Mouse (Mus musculus) kidney, postnatal 0 days (tissue): ENCODE data around the gene Sds. TPM values are rescaled to one million over a fixed set of nuclear protein-coding genes. Genes with fewer than 3 reads are reported as not detected.

ENCODE experiments used
- ATAC-seq: fragments of 200-750 bp; cut with Nextera tagmentation; replicated peaks from 2 replicates; pipeline ENCODE4 v1.8.0; 2017; ENCODE audit warnings: low read depth, moderate number of reproducible peaks, moderate TSS enrichment, moderate library complexity; ENCODE audit not compliant: low FRiP score
- DNase-seq: peaks from one replicate; pipeline ENCODE4 v3.0.0-alpha.2; 2016; ENCODE audit warnings: low spot score
- H3K27ac ChIP-seq: fragments of 300-500 bp; sonication (generic); 2 replicates; pipeline ENCODE4 v1.5.1; 2014; ENCODE audit warnings: mild to moderate bottlenecking
- H3K27me3 ChIP-seq: fragments of 300-500 bp; sonication (generic); 2 replicates; pipeline ENCODE4 v1.6.1; 2014; ENCODE audit warnings: low read length, mixed read lengths; ENCODE audit not compliant: insufficient read depth
- H3K36me3 ChIP-seq: fragments of 300-500 bp; sonication (generic); 2 replicates; pipeline ENCODE4 v1.6.1; 2014; ENCODE audit warnings: low read length, mixed read lengths; ENCODE audit not compliant: insufficient read depth
- H3K4me1 ChIP-seq: fragments of 300-500 bp; sonication (generic); replicated peaks from 2 replicates; pipeline ENCODE4 v1.6.1; 2014; ENCODE audit warnings: antibody characterized with exemption, low read length, mixed read lengths; ENCODE audit not compliant: insufficient read depth
- H3K4me2 ChIP-seq: fragments of 300-500 bp; sonication (generic); 2 replicates; pipeline ENCODE4 v1.6.1; 2014; ENCODE audit warnings: mild to moderate bottlenecking, low read length, moderate library complexity, mixed read lengths
- H3K4me3 ChIP-seq: fragments of 300-500 bp; sonication (generic); replicated peaks from 2 replicates; pipeline ENCODE4 v1.5.1; 2014; ENCODE audit warnings: low read depth, low read length
- H3K9ac ChIP-seq: fragments of 300-500 bp; sonication (generic); 2 replicates; pipeline ENCODE4 v1.6.1; 2014; ENCODE audit warnings: low read depth, low read length
- H3K9me3 ChIP-seq: fragments of 300-500 bp; sonication (generic); replicated peaks from 2 replicates; pipeline ENCODE4 v1.6.1; 2016; ENCODE audit warnings: low read length, inconsistent platforms, mixed read lengths
- CTCF ChIP-seq: IDR thresholded peaks from 2 replicates; pipeline ENCODE4 v1.5.1; 2016; ENCODE audit warnings: antibody characterized with exemption, low read depth, mild to moderate bottlenecking, moderate library complexity
- WGBS: fragments of 180-500 bp; shearing (Covaris S2); extraction: QIAGEN DNeasy Blood & Tissue Kit; methylation state at CpG from one replicate; pipeline ENCODE4 v1.1.7; 2014; 5-methylcytosine and 5-hydroxymethylcytosine counted together
- polyA plus RNA-seq: library from polyadenylated mRNA; unstranded; fragments of >200 nt; fragmentation: Nextera tagmentation; extraction: Ambion mirVana; gene quantifications from 2 replicates; pipeline ENCODE4 v1.2.1, GENCODE M21; 2015

Sds gene
- polyA plus RNA-seq, 1 experiment from 2014 or later, result not detected

- no peak for TF ChIP-seq CTCF
- Histone ChIP-seq H3K4me1 (no peaks in the 10 kb centered on the region), H3K36me3 (no peaks in the 10 kb centered on the region), H3K9ac (no peak overlapping the region), H3K9me3 (no peaks in the 10 kb centered on the region), H3K27me3 (no peaks in the 10 kb centered on the region), H3K4me3 (no peak overlapping the region), H3K4me2 (no peak overlapping the region), H3K27ac (no peak overlapping the region)
- ATAC-seq (no peak), DNase-seq (no peak)
- WGBS, result 55% methylated on average over 5 of the region's 5 CpGs
These were observed 8.0 kb upstream of the Sds start for GRCm38 (mm10) chr5:120468336-120468735.

DNA sequence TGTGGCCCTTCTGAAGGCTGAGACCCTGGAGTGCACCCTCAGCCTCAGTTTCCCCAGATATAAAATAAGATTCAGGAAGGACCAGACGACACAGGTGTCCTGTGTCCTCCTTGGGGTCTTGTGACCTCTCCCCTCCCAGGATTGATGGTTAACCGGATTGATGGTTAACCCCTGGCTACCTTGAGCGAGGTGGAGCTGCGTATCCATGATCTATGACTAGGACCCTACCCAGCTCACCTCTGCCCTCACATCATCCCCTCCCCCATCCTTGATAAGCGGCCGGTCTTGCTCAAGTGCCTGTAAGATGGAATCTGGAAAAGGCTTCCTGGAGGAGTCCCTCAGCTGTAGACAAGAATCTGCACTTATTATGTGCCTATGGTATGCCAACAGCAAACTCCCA is 7.5 kb upstream of the Sds start:
- Histone ChIP-seq H3K9ac (no peak overlapping the region), H3K27ac (no peak overlapping the region), H3K9me3 (no peaks in the 10 kb centered on the region), H3K36me3 (no peaks in the 10 kb centered on the region), H3K4me3 (no peak overlapping the region), H3K4me1 (no peaks in the 10 kb centered on the region), H3K4me2 (no peak overlapping the region), H3K27me3 (no peaks in the 10 kb centered on the region)
- ATAC-seq, result no peak
- 80% methylated on average over 6 of the region's 6 CpGs for WGBS
- TF ChIP-seq CTCF, result no peak
- DNase-seq, result no peak

DNA sequence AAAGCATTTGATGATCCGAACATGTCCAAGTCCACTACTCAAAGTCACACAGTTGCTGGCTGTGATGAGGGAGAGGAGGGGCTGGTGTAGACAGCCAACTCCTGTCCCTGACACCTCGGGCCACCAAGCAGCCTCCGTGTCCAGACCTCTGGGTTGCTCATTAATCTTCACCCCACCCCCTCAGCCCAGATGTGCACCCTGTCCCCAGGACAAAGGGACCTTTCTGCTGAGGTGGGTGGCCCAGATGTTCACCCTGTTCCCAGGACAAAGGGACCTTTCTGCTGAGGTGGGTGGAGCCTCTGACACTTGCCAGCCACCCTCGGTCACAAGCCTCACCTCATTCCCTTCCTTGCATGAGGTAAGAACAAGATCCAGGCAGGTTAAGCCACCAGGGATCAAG is 4.8 kb upstream of the Sds start:
- no peak for TF ChIP-seq CTCF
- Histone ChIP-seq H3K36me3 (no peaks in the 10 kb centered on the region), H3K4me3 (no peak overlapping the region), H3K4me1 (no peaks in the 10 kb centered on the region), H3K4me2 (no peak overlapping the region), H3K9ac (no peak overlapping the region), H3K9me3 (no peaks in the 10 kb centered on the region), H3K27me3 (no peaks in the 10 kb centered on the region), H3K27ac (no peak overlapping the region)
- 36% methylated on average over 4 of the region's 4 CpGs for WGBS
- DNase-seq, result no peak
- ATAC-seq, result peak; percentile 25; the same call in 1 of the 2 replicates

DNA sequence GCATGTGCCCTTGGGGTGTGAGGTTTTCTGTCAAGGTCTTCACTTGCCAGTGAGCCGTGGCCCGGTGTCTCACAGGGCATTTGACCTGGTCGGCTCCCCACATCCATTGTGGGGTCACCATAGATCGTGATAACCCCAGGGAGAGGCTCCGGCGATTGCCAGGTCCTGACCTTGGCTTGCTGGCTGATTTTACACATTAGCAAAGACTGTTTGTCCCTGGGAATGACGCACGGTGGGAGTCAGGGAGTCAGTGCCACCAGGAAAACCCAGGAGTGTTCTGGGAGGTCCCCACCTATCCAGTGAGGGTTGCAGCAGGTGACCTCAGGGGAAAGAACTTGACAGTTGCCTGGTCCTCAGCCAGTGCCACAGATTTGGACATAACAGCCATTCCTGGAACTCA is 3.6 kb upstream of the Sds start, which contains the start of gene Sdsl:
Gene Sdsl, minus strand, starts transcription at position 41 of the 400 bp plus-strand sequence.
- no peak for TF ChIP-seq CTCF
- WGBS, result 58% methylated on average over 8 of the region's 8 CpGs
- Histone ChIP-seq H3K4me1 (no peaks in the 10 kb centered on the region), H3K36me3 (no peaks in the 10 kb centered on the region), H3K9ac (no peak within 1 kb of the TSS), H3K9me3 (no peaks in the 10 kb centered on the region), H3K27ac (no peak within 1 kb of the TSS), H3K4me2 (no peak within 1 kb of the TSS), H3K4me3 (no peak within 1 kb of the TSS), H3K27me3 (no peaks in the 10 kb centered on the region)
- no peak for DNase-seq
- ATAC-seq, result no peak

GRCm38 (mm10) chr5:120473361-120473760 is 3.0 kb upstream of the Sds start:
- H3K4me3 ChIP-seq, result no peak overlapping the region
- H3K27me3 ChIP-seq, result no peaks in the 10 kb centered on the region
- DNase-seq (no peak), ATAC-seq (no peak)
- H3K4me2 ChIP-seq, result no peak overlapping the region
- H3K27ac ChIP-seq, result no peak overlapping the region
- no peak for TF ChIP-seq CTCF
- no peaks in the 10 kb centered on the region for H3K9me3 ChIP-seq
- 90% methylated on average over 2 of the region's 2 CpGs for WGBS
- no peaks in the 10 kb centered on the region for H3K36me3 ChIP-seq
- no peak overlapping the region for H3K9ac ChIP-seq
- H3K4me1 ChIP-seq, result no peaks in the 10 kb centered on the region

- no peaks in the 10 kb centered on the region for H3K27me3 ChIP-seq
- H3K36me3 ChIP-seq, result no peaks in the 10 kb centered on the region
- no peaks in the 10 kb centered on the region for H3K4me1 ChIP-seq
- no peak overlapping the region for H3K4me2 ChIP-seq
- no peak overlapping the region for H3K9ac ChIP-seq
- no peak overlapping the region for H3K27ac ChIP-seq
- ATAC-seq (no peak), DNase-seq (no peak)
- no peak overlapping the region for H3K4me3 ChIP-seq
- WGBS, result 62% methylated on average over 8 of the region's 8 CpGs
- no peak for TF ChIP-seq CTCF
- H3K9me3 ChIP-seq, result no peaks in the 10 kb centered on the region
These were observed 465 bp upstream of the Sds start for GRCm38 (mm10) chr5:120475861-120476260.

GRCm38 (mm10) chr5:120477993-120478392 is 1.7 kb downstream of the Sds start:
- 92% methylated on average over 5 of the region's 5 CpGs for WGBS
- no peak for DNase-seq
- H3K27me3 ChIP-seq, result no peaks in the 10 kb centered on the region
- TF ChIP-seq CTCF, result no peak
- H3K9me3 ChIP-seq, result no peaks in the 10 kb centered on the region
- no peak overlapping the region for H3K9ac ChIP-seq
- H3K4me1 ChIP-seq, result no peaks in the 10 kb centered on the region
- H3K4me2 ChIP-seq, result no peak overlapping the region
- H3K4me3 ChIP-seq, result no peak overlapping the region
- no peak for ATAC-seq
- no peaks in the 10 kb centered on the region for H3K36me3 ChIP-seq
- no peak overlapping the region for H3K27ac ChIP-seq
